Mouse (Mus musculus): ENCODE data around the gene Tchp. TPM values are rescaled to one million over a fixed set of nuclear protein-coding genes. Genes with fewer than 3 reads are reported as not detected.

The Tchp gene
- polyA plus RNA-seq, 1 experiment = 74.7 TPM

- TF ChIP-seq POLR2A (IDR thresholded peaks at IDR 0.05; ENCODE audit: control insufficient read depth, low read depth, low read length) (no peak), CTCF (IDR thresholded peaks at IDR 0.05; ENCODE audit: control insufficient read depth, insufficient read depth, insufficient replicate concordance, low read depth, low read length) (no peak)
- Histone ChIP-seq H3K27ac (ENCODE audit: control insufficient read depth, insufficient read depth, low read depth, low read length) (no peak overlapping the region), H3K4me3 (ENCODE audit: control insufficient read depth, low read depth, low read length) (no peak overlapping the region), H3K27me3 (ENCODE audit: control insufficient read depth, insufficient read depth, low read length) (no peaks in the 10 kb centered on the region), H3K4me1 (ENCODE audit: control insufficient read depth, insufficient read depth, low read length) (peaks cover 9% of the 10 kb centered on the region), H3K36me3 (ENCODE audit: control insufficient read depth, insufficient read depth, low read length) (no peaks in the 10 kb centered on the region)
Measured at GRCm38 (mm10) chr5:114669014-114669413, 38.5 kb upstream of the Tchp start.

- TF ChIP-seq POLR2A (IDR thresholded peaks at IDR 0.05; ENCODE audit: control insufficient read depth, low read depth, low read length) (no peak), CTCF (IDR thresholded peaks at IDR 0.05; ENCODE audit: control insufficient read depth, insufficient read depth, insufficient replicate concordance, low read depth, low read length) (peak; percentile 21; the same call in 1 of the 2 replicates)
- no peaks in the 10 kb centered on the region for H3K27me3 ChIP-seq (ENCODE audit: control insufficient read depth, insufficient read depth, low read length)
- 0 out of 2 replicates have a peak, but pooled peaks cover 1% of the 10 kb centered on the region for H3K4me1 ChIP-seq (ENCODE audit: control insufficient read depth, insufficient read depth, low read length)
- H3K36me3 ChIP-seq (ENCODE audit: control insufficient read depth, insufficient read depth, low read length) = no peaks in the 10 kb centered on the region
- no peak overlapping the region for H3K27ac ChIP-seq (ENCODE audit: control insufficient read depth, insufficient read depth, low read depth, low read length)
- no peak overlapping the region for H3K4me3 ChIP-seq (ENCODE audit: control insufficient read depth, low read depth, low read length)
Measured at GRCm38 (mm10) chr5:114673114-114673513, 34.4 kb upstream of the Tchp start.

GRCm38 (mm10) chr5:114674594-114674993 is 33.0 kb upstream of the Tchp start:
- no peak for TF ChIP-seq POLR2A (IDR thresholded peaks at IDR 0.05; ENCODE audit: control insufficient read depth, low read depth, low read length)
- no peak for TF ChIP-seq CTCF (IDR thresholded peaks at IDR 0.05; ENCODE audit: control insufficient read depth, insufficient read depth, insufficient replicate concordance, low read depth, low read length)
- Histone ChIP-seq H3K27ac (ENCODE audit: control insufficient read depth, insufficient read depth, low read depth, low read length) (no peak overlapping the region), H3K4me3 (ENCODE audit: control insufficient read depth, low read depth, low read length) (no peak overlapping the region), H3K4me1 (ENCODE audit: control insufficient read depth, insufficient read depth, low read length) (no peaks in the 10 kb centered on the region), H3K36me3 (ENCODE audit: control insufficient read depth, insufficient read depth, low read length) (no peaks in the 10 kb centered on the region), H3K27me3 (ENCODE audit: control insufficient read depth, insufficient read depth, low read length) (no peaks in the 10 kb centered on the region)

- Histone ChIP-seq H3K27me3 (ENCODE audit: control insufficient read depth, insufficient read depth, low read length) (no peaks in the 10 kb centered on the region), H3K36me3 (ENCODE audit: control insufficient read depth, insufficient read depth, low read length) (no peaks in the 10 kb centered on the region), H3K4me1 (ENCODE audit: control insufficient read depth, insufficient read depth, low read length) (peaks cover 6% of the 10 kb centered on the region), H3K27ac (ENCODE audit: control insufficient read depth, insufficient read depth, low read depth, low read length) (no peak overlapping the region), H3K4me3 (ENCODE audit: control insufficient read depth, low read depth, low read length) (no peak overlapping the region)
- no peak for TF ChIP-seq CTCF (IDR thresholded peaks at IDR 0.05; ENCODE audit: control insufficient read depth, insufficient read depth, insufficient replicate concordance, low read depth, low read length)
- no peak for TF ChIP-seq POLR2A (IDR thresholded peaks at IDR 0.05; ENCODE audit: control insufficient read depth, low read depth, low read length)
Measured at GRCm38 (mm10) chr5:114679841-114680591, 27.5 kb upstream of the Tchp start.

GRCm38 (mm10) chr5:114680676-114681285 is 26.8 kb upstream of the Tchp start:
- no peak overlapping the region for H3K27ac ChIP-seq (ENCODE audit: control insufficient read depth, insufficient read depth, low read depth, low read length)
- no peaks in the 10 kb centered on the region for H3K36me3 ChIP-seq (ENCODE audit: control insufficient read depth, insufficient read depth, low read length)
- no peak overlapping the region for H3K4me3 ChIP-seq (ENCODE audit: control insufficient read depth, low read depth, low read length)
- H3K27me3 ChIP-seq (ENCODE audit: control insufficient read depth, insufficient read depth, low read length) = no peaks in the 10 kb centered on the region
- peaks cover 6% of the 10 kb centered on the region for H3K4me1 ChIP-seq (ENCODE audit: control insufficient read depth, insufficient read depth, low read length)
- TF ChIP-seq POLR2A (IDR thresholded peaks at IDR 0.05; ENCODE audit: control insufficient read depth, low read depth, low read length) = no peak
- no peak for TF ChIP-seq CTCF (IDR thresholded peaks at IDR 0.05; ENCODE audit: control insufficient read depth, insufficient read depth, insufficient replicate concordance, low read depth, low read length)

- Histone ChIP-seq H3K4me3 (ENCODE audit: control insufficient read depth, low read depth, low read length) (no peak overlapping the region), H3K27ac (ENCODE audit: control insufficient read depth, insufficient read depth, low read depth, low read length) (no peak overlapping the region), H3K36me3 (ENCODE audit: control insufficient read depth, insufficient read depth, low read length) (no peaks in the 10 kb centered on the region), H3K27me3 (ENCODE audit: control insufficient read depth, insufficient read depth, low read length) (no peaks in the 10 kb centered on the region), H3K4me1 (ENCODE audit: control insufficient read depth, insufficient read depth, low read length) (peaks cover 6% of the 10 kb centered on the region)
- TF ChIP-seq CTCF (IDR thresholded peaks at IDR 0.05; ENCODE audit: control insufficient read depth, insufficient read depth, insufficient replicate concordance, low read depth, low read length) (no peak), POLR2A (IDR thresholded peaks at IDR 0.05; ENCODE audit: control insufficient read depth, low read depth, low read length) (no peak)
Measured at GRCm38 (mm10) chr5:114681717-114682116, 25.8 kb upstream of the Tchp start.

- Histone ChIP-seq H3K4me1 (ENCODE audit: control insufficient read depth, insufficient read depth, low read length) (peaks cover 16% of the 10 kb centered on the region), H3K36me3 (ENCODE audit: control insufficient read depth, insufficient read depth, low read length) (no peaks in the 10 kb centered on the region), H3K4me3 (ENCODE audit: control insufficient read depth, low read depth, low read length) (no peak overlapping the region), H3K27me3 (ENCODE audit: control insufficient read depth, insufficient read depth, low read length) (no peaks in the 10 kb centered on the region), H3K27ac (ENCODE audit: control insufficient read depth, insufficient read depth, low read depth, low read length) (no peak overlapping the region)
- TF ChIP-seq POLR2A (IDR thresholded peaks at IDR 0.05; ENCODE audit: control insufficient read depth, low read depth, low read length) (no peak), CTCF (IDR thresholded peaks at IDR 0.05; ENCODE audit: control insufficient read depth, insufficient read depth, insufficient replicate concordance, low read depth, low read length) (no peak)
Measured at GRCm38 (mm10) chr5:114685986-114686385, 21.6 kb upstream of the Tchp start.

Measured in testis, adult 2 months (tissue).